Mouse (Mus musculus) right cerebral cortex, postnatal 36 days (tissue): ENCODE results near the gene Gm19668.
"Not testable (repeated sequence)": the region's sequence is repeated elsewhere in the genome, so short reads cannot be mapped to it uniquely, and the experiment has no call there.

Experiments
- DNase-seq, 2 experiments: peaks; one replicate each; pipeline ENCODE4 v3.0.0; 2022; ENCODE audit warnings: low spot score in 2 of 2, mixed read lengths in 1 of 2

Gm19668 gene

DNA sequence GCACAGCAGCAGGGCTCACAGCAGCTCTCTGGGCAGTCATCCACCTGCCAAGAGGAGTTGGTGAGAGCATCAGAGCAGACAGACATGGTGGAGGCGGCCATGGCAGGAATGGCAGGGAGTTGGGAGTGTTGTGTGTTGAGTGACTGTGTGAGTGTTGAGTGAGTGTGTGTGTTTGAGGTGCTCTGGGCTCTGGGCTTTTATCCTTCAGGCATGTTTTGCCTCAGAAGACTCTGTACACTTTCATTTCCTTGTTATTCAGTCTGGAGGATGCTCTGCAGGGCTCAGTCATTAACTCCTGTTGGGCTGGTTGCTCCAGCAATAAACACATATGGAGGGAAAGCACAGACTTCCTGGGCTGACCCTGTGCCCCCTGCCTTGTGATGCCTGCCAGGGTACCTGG lies 27.7 kb downstream of the Gm19668 start, which contains the start of gene Gm3238:
Gene Gm3238 (minus strand): TSS at position 101 of the 400 bp plus-strand sequence.
- DNase-seq: not testable (repeated sequence)

- no peak for DNase-seq
Measured at GRCm38 (mm10) chr10:77769727-77770126, 29.2 kb downstream of the Gm19668 start.

DNA sequence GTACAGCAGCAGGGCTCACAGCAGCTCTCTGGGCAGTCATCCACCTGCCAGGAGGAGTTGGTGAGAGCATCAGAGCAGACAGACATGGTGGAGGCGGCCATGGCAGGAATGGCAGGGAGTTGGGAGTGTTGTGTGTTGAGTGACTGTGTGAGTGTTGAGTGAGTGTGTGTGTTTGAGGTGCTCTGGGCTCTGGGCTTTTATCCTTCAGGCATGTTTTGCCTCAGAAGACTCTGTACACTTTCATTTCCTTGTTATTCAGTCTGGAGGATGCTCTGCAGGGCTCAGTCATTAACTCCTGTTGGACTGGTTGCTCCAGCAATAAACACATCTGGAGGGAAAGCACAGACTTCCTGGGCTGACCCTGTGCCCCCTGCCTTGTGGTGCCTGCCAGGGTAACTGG lies 39.4 kb downstream of the Gm19668 start, which contains the start of gene Gm3233:
Gene Gm3233 (minus strand): TSS at position 101 of the 400 bp plus-strand sequence.
- not testable (repeated sequence) for DNase-seq

DNA sequence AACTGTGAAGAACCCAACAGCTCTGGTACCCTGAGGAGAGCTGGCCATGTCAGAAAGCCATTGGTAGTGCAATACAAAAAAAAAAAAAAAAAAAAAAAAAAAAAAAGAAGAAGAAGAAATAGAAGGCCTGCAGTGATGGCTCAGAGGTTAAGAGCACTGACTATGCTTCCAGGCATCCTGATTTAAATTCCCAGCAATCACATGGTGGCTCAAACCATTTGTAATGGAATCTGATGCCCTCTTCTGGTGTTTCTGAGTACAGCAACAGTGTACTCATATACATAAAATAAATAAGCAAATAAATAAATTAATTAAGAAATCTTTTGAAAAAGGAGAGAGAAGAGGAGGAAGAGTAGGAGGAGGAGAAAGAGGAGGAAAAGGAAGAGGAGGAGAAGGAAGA lies 45.5 kb downstream of the Gm19668 start:
- no peak for DNase-seq

GRCm38 (mm10) chr10:77752312-77752711 lies 46.6 kb downstream of the Gm19668 start:
- not testable (repeated sequence) for DNase-seq

DNA sequence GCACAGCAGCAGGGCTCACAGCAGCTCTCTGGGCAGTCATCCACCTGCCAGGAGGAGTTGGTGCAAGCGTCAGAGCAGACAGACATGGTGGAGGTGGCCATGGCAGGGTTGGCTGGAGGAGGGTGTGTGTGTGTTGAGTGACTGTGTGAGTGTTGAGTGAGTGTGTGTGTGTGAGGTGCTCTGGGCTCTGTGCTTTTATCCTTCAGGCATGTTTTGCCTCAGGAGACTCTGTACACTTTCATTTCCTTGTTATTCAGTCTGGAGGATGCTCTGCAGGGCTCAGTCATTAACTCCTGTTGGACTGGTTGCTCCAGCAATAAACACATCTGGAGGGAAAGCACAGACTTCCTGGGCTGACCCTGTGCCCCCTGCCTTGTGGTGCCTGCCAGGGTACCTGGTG lies 47.7 kb downstream of the Gm19668 start, which contains the start of gene Gm9736:
Gene Gm9736 (minus strand): TSS at position 101 of the 400 bp plus-strand sequence.
- not testable (repeated sequence) for DNase-seq

DNA sequence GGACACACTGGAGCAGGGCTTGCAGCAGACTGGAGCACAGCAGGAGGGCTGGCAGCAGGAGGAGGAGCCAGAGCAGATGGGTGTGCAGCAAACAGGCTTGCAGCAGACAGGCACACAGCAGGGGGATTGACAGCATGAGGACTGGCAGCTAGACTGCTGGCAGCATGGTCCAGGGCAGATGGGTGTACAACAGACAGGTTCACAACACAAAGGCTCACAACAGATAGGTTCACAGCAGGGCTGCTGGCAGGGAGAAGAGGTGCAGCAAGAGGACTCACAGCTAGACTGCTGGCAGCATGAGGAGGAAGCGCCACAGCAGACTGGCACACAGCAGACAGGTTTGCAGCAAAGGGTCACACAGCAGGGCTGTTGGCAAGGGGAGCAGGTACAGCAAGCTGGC lies 48.2 kb downstream of the Gm19668 start:
- not testable (repeated sequence) for DNase-seq
